Mouse (Mus musculus) cerebellum, adult 11-12 months (tissue): ENCODE measurements around the gene Prpf19.

Experiments
- DNase-seq: peaks from one replicate; pipeline ENCODE4 v3.0.0; 2022

The Prpf19 gene

DNA sequence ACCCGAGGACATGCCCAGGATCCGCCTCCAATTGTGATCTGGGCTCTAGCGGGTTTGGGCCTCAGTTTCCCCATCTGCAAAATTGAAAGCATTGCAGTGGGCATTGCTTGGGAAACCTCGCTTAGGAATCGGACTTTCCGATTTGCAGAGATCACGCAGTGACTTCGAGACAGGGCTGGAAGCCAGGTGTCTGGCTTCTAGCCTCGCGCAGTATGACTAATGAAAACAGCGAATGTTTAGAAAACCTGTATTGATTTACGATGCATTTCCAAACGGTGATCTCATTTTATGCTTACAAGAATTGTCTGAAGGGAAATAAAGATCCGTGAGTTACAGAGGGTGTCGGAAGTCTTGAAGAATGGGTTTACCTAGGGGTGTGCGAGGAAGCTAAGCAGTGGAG, 677 bp downstream of the Prpf19 start:
- no peak for DNase-seq

DNA sequence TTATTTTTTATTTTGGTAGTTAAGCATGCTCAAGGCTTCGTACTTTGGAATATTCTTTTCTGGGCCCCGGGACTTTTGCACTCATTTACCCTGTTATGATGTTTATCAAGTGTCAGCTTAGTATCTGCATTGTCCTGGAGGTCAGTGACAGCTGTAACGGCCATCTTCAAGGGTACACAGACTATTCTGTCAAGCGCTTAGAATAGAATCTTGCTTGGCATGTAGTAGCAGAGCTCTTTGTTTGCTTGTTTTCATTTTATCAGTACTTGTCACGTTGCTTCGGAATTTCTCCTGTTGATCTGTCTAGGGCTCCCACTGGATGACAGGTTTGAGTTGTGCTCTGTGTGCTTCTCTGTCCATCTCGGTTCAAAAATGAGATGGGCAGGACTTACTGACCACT, 1.8 kb downstream of the Prpf19 start:
- no peak for DNase-seq

DNA sequence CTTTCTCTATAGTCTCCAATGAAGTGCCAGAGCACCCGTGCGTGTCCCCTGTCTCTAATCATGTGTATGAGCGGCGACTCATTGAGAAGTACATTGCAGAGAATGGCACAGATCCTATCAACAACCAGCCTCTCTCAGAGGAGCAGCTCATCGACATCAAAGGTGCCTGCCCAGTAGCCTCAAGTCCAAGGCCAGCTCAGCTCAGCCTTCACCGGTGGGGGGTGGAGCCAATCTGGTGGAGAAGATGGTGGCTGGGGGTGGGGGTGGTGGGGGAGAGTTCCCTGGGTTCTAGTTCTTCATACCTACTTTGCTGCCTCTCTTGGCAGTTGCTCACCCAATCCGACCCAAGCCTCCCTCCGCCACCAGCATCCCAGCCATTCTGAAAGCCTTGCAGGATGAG, 2.5 kb downstream of the Prpf19 start:
- no peak for DNase-seq

DNA sequence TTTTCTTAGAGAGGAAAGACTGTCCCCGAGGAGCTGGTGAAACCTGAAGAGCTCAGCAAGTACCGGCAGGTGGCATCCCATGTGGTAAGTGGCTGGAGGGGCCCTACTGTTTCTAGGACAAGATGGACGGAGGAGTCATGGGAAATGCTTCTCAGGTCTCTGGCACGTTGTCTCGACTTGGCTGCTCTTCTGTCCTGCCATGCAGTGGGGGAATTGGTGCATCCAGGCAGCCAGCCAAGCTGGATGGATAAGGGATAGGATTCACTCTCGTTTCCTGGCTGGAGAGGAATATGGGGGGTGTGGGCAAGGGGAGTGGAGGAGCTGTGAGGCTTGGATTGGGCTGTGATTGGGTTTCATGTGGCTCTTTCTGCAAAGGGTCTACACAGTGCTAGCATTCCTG, 5.3 kb downstream of the Prpf19 start:
- DNase-seq = no peak

DNA sequence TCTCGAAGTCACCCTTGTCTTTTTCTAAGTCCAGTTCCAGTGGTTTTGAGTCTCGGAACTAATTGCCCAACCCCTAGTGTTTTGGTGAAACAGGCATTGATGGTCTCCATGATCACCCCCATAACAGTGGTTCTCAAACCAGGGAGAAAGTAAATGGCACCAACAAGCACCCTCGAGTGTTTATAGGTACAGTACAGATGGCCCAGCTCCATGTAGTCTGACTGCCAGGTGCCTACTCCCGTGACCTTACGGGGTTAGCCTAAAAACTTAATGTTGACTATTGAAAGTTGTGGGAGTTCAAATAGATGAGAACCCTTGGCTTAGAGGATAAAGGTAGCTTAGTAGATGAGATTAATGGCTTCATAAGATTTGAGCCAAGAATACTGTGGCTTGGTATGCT, 6.0 kb downstream of the Prpf19 start:
- DNase-seq = peak; percentile 1

DNA sequence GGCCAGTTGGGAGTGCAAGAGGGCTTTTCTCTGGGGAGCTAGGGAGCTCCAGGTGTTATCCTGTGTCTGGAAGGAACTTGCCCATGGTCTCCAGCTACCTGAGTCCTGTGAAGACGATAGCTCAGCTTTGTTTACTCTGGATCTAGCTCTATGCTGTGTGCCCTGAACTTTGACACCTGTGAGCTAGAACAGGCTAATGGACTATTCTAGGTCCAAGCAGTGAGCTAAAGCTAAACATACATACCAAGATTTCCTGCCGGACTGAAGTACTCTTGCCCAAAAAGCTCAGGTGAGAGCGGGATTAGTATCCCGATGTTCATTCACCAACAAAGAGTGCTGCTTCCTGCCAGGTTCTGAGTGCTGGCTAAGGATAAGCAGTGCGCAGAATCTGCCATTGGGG, 9.5 kb downstream of the Prpf19 start:
- DNase-seq = no peak

DNA sequence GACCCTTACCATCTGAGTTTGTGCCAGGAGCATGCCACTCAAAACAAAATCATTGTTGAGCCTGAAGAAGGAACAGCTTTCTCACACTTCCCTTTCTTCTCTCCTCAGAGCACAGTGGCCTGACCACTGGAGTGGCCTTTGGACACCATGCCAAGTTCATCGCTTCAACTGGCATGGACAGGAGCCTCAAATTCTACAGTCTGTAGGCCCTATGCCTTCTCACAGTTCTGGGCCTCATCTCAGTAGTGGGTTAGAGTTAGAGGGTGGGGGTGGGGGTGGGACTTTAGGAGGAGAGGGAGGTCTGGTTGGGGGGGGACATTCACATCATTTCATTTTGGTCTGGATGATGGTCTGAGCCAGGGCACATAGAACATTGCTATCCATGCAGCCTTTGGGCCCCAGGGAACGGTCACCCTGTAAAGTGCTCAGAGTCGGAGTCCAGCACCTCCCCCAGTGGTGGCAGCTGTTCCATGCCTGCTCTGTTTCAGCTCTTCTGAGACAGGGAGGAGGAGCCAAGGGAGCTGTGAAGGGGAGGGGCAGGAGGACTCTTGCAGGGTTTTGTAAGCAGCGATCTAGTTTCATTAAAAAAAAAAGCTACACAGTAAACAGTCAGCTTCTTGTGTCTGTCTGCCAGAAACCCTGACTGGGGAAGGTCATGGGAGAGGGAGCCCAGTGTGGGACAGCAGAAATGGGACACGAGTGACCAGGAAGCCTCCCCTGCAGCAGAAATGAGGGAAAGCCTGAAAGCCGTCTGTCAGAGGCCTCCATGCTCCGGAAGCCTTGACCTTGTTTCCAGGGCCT, 10.1 kb downstream of the Prpf19 start:
- no peak for DNase-seq

DNA sequence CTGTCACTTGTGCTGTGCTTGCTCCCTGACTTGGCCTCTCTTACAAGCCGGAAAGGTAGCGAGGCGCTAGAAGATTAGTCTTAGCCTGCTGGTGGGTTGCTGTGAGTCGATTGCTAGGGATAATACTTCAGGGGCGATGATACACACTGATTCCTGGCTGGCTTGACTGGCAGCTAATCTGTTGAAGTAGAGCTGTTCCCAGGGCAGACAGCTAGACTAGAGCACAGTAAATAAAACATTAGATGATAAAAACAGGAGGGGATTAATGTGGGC, 10.6 kb downstream of the Prpf19 start:
- no peak for DNase-seq

DNA sequence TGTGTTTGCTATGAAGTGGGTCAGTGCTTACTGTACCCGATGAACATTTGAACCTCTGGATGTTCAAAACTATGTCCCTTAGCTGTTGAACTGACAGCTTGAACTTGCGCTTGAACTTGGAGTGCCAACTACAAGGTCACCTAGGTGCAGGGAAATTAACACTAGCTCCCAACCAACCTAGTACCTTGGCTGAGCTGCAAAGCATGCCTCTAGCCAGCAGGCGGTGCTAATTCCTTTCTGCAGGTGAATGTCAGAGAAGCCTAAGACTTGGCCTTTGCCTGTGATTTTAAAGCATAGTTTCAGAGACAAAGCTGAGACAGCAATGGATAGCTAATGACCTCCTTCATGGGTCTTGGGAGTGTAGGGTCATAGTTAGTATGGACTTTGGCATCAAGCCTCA, 12.9 kb downstream of the Prpf19 start:
- DNase-seq = no peak

DNA sequence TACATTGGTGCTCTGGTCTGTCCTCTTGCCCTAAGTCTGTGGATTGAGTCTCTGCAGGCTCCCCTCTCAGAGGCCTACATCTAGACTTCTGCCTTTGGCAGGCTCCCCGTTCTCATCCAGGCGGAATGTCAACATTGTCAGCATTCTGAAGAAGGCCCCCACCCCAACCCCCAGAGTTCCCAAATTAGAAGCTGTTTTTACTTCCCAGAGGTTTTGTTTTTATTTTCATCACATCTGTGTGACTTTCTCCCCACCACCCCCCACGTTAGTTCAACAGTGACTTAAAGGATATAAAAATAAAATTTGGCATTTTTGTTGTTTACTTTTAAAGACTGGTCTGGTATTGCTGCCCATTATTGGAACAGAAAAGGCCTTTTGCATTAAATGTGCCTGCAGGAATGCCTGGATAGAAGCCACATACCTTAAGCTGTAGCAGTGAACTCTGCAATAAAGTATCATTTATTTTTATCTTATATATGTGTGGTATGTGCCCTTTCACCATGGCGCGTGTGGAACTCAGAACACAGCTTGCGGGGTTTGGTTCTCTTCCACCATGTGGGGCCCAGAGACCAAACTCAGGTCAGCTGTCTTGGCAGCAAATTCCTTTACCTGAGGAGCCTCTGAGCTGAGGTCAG, 14.2 kb downstream of the Prpf19 start:
- DNase-seq = no peak

DNA sequence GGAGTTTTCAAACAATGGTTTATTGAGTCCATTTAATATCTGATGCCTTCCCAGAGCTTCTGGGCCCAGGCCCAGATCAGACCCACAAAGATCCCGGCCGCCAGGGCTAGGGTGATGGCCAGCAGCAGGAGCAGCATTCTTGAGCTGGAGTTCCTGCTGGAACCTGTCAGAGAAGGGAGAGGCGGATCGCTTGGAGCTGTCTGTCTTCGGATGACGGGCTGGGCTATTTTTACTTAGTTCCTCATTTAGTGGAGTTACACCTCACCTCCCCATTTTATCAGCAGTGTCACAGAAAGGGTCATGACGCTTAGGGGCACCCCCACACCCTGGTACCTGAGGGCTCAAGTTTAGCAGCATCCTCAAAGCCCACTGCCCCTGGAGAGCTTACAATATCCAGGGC, 19.3 kb downstream of the Prpf19 start:
- no peak for DNase-seq

DNA sequence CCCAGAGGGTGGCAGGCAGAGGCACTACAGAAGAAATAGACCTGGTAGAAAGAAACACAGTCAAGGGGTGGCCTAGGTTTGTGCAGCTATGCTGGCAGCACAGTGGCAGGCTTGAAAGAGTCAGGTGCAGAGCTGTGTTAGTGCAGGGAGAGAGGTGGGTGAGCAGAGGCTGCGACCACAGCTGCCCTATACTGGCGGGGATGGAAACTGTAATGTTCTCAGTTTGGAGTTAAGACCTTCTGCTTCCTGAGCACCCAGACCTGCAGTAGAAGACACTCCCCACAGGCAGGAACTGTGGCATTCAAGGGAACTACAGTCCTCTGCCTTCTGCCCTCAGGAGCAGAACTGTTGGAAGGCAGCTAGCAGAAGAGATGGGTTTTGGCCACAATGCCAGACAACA, 19.8 kb downstream of the Prpf19 start:
- DNase-seq = no peak

DNA sequence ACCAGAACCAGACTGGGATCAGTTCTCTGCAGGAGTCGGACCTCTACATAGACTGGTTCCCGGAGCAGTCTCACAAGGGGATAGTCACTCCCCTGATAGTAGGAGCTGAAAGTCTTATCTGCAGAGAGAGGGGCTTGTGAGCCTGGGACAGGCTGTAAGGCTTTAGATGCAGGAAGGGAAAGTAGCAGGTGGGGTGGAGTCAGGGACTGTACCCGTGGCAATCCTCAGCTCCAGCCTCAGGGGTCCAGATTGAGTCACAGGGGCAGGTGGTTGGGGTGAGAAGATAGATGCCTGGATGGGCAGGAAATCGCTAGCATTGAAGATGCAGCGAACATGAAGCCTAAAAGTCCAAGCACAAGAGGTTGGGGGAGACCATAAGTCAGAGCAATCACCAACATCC, 21.5 kb downstream of the Prpf19 start:
- DNase-seq = no peak

DNA sequence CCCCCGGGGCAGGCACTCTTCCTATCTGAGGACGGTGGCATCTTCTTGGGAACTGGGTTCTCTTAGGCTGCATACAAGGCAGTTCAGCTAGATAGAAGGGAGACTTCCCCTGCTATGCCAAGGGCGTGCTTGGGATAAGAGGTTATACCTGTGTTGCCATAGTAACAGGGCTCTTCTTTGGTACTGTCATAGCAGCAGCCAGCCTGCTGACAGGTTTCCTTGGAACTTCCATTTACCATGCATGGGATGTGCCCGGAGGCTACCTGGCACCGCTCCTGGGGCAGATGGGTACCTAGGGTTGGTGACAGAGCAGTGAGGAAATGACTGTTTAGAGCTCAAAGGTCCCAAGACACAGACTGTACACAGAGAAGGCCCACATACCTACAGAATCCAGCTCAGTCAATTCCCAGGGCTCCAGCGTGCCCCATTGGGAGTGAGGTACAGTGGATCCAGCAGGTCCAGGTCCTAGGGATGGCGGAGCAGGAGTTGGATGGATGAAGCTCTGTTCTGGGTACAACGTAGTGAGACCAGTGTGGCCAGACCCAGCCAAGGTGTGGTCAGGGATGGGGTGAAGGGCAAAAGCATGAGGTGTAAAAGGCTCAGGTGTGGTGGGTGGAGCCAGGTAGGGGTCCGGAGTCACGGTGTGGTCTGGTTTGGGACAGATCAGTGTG, 23.4 kb downstream of the Prpf19 start:
- no peak for DNase-seq

DNA sequence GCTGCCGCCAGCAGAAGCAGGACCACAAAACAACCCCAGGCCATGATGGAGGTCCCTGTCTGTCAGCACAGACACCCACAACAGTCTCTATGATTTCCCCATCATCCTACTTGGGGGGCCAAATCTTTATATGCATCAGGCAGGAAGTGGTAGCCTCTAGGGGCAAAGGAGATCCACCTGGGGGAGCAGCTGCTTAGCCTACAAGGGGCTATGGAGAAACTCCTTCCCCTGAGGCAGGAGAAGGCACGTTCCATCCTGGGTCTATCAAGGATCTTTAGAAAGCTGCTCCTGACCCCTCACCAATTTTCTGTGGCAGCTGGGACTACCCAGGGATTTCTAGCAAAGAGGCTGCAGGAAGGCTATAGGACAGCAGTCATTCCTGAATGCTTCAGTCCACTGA, 25.5 kb downstream of the Prpf19 start, which contains the start of gene Zp1:
Gene Zp1 (minus strand): TSS at position 101 of the 400 bp plus-strand sequence.
- DNase-seq = no peak

DNA sequence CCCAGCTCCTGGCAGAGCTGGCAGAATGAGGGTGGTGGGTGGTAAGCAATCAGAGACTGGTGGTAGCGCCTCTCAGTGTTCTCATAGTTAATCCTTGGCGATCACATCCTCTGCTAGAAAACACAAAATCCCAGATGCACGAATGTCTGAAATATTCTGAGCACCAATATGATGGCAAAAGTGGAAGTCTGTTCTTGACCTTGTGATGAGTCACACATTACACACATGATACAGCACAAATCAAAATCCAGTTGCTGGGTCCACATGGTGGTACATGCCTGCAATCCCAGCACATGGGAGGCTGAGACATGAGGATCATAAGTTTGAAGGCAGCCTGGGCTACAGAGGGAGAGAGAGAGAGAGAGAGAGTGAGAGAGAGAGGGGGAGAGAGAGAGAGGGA, 26.0 kb downstream of the Prpf19 start:
- DNase-seq = no peak

DNA sequence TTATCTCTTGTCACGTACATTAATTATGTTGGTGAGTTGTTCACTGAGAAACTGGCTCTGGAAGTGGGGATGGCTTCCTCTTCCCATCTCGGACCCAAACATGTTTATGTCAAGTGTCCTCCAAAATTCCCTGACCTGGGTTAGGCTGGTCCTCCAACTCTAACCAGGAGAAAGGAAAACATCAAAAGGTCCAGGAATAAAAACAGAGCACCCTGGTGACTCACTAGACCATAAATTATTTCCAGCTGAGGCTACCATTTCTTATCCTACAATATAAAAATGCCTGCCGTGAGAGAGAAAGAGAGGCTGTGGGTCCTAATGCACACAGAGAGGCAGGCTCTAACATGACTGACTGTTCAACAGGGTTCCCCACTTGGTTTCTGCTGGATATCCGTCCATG, 29.2 kb downstream of the Prpf19 start:
- no peak for DNase-seq

DNA sequence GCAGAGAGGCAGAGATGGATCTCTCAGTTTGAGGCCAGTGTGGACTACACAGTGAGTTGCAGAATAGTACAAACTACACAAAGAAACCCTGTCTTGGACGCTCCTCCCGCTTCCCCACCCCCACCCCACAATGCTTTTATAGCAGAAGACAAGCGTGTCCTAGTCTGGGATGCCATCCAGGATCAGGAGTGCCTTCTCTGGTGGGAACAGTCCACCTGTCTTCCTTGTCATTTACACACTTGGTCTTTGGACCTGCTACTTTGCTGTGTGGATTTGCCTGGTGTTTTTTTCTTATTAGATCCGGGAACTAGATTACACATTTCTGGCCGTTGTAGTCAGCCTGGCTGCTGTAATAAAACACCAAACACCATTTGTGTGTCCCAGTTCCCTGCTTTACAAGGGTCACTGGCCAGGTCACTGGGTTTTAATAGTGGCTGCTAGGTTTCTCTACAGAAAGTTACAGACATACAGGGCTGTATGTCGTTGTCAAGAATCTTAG, 31.1 kb downstream of the Prpf19 start:
- no peak for DNase-seq

DNA sequence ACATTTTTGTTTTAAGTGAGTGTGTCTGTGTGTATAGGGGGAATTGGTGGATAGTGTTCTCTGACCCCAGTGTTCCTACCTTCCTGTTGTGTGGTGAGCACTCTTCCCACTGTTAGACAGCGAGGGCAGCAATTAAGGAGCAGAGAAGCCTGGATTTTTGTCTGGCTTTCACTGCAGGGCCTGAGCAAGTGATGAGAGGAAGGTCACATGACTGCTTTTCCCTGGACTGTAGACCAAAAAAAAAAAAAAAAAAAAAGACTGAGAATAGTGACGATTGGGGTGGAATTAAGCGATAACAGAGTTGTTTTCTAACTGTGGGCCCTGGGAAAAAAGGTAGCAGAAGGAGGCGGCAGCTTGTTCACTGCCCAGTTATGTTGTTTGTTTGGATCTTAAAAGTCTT, 31.6 kb downstream of the Prpf19 start:
- DNase-seq = no peak

DNA sequence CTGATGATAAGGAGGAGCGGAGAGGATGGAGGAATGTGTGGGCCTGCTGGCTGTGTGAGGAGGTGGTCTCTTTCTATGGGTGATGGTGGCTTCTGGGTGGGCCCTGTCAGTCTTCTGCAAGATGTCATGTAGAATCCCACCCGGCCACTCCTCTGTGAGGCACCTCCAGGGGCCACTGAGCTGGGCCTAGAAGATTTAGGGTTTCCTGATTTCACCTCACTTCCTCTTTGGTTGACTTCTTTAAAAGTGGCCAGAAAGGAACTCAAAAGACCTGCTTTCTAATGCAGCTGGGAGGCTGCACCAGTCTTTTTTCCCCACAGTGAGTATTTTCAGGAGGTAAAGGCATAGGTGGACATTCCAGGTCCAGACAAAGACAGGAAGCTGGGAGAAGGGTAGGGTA, 35.6 kb downstream of the Prpf19 start:
- DNase-seq = no peak

DNA sequence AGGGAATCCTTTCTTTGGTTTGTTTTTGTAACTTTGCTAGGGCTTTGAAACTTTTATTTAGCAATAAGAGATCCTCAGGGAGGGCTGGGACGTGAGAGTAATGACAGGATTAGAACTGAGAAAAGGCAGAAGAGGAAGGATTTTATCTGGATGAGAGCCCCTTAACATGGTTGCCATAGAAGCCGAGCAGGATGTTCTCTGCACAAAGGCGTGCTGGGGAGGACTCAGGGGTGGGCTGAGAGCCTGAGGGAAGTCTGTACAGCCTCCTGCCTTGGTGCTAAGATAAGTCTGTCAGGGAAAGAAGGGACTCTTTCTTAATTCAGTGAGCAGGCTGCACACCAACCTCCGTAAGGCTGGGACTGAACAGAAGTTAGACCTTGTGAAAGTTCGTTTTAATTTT, 40.0 kb downstream of the Prpf19 start:
- no peak for DNase-seq

DNA sequence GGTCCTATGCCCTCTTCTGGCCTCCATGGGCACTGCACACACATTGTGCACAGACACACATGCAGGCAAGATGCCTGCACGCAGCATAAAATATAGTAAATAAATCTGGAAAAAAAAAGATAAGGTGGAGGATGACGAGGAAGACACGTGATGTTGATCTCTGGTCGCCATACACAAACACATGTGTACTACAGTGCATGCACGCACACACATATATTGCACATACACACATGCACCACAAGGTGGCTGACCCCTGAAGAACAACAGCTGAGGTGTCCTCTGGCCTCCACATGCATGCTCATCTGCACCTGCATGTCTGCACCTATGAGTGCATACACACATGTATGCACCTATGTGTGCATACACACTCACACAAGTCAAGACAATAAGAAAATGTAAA, 41.0 kb downstream of the Prpf19 start:
- no peak for DNase-seq

DNA sequence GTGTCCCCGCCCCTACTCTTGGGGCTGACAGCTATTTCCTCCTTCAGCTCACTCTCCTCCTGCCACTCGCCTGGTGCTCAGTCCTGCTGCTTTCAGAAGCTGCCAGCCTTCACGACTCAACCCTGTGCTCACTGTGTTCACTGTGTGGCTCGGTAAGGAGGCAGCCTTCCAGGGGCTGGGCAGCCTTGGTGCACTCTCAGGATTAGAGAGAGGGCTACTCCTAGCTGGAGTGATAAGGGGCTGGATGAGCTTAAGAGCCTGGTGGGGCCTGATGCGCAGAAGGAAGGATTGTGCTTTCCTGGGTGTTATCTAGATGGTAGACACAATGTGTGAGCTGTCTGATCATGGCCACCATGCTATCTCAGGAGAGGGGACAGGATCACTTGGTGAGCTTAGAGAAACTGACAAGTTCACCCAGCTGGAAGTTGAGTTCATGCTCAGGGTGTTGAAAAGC, 42.1 kb downstream of the Prpf19 start, which contains the start of gene Ptgdr2:
Gene Ptgdr2 (plus strand): TSS at position 51 of the 454 bp plus-strand sequence.
- DNase-seq = no peak

DNA sequence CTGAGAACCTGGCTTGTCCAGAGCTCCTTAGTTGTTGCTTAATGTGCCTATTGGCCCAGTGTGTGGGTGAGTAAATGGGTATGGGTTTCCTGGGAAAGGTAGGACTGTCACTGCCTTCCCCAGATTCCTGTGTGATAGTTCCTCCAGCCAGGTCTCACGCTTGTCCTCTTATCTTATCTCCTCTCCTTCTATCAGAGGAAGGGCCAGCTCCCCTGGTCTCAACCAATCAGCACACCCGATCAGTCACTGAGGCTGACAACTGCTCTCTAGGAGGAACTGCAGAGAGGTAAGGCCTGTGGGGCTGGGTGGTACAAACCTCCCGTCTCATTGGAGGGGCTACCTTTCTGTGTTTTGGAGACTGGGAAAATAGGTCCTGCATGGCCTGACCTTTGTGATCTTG, 43.7 kb downstream of the Prpf19 start:
- DNase-seq = no peak
